Mouse (Mus musculus): Measurements from ENCODE around the gene Clmn.

Gene Clmn

DNA sequence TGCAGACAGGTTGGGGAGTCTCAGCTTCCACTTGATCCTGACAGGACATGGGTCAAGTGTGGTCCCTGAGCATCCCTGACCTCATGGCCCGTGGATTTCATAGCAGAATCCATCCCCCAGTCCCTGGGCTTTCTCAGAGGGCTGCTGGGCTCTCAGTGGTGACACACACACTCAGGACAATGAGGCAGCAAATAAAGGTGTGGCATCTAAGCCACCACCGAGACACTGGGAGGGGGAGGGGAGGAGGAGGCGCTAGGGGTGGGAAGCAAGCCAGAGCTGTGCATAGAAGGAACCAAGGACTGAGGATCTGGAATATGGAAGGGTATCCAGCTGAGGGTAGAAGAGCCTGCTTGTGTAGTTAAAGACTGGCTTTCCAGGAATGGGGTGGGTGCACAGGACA, 11.2 kb upstream of the Clmn start:
- no peak for DNase-seq

DNA sequence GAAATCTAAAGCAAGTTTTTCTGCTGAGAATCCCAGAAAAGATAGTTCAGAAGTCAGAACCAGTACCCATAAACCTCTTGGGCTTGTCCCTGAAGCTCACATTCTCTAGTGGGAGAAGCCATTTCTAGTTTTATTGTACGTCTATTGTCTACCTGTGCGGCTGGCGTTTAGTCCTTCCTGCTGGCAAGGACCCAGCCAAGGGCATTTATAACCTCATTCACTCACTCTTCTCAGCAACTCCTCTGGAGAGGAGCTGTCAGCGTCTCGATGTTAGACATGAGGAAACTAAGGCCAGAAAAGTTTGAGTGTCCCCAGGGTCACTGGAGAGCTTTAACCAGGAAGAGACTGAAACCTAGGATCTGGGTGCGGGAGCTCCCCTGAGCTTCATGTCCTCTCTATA, 7.1 kb upstream of the Clmn start:
- DNase-seq, result no peak

DNA sequence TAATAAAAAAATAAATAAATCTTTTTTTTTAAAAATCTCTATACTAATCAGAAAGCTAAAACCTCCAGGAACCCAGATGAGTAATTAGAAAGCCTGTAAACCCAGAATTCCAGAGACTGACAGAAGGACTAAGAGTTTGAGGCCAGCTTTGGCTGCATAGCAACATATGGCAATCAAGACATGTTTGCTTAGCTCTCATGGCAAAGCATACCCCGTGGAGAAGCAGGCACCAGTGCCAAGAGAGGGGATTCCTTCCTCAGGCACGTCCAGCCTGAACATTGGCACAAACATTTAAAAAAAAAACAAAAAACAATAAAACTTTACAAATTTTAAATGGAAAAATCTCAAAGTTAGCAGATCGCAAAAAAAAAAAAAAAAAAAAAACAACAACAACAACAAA, 4.9 kb upstream of the Clmn start:
- DNase-seq, result no peak

DNA sequence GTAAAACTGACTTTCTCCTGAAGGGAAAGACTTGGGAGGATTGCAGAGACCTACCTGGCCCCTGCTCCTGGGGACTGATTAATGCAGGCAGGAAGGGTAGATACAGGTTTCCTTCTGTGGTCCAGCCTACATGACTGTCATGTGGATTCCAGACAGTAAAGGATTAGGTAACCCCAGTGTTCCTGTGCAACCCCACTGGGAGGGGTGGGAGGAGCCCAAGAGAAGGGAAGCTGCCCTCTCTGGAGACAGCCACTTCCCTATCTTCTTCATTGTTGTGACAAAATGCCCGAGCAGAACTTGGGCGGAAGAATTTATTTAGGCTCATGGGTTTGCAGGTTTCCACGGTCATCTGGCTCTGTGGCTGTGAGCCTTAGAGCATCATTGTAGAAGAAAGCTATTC, 3.6 kb upstream of the Clmn start:
- no peak for DNase-seq

DNA sequence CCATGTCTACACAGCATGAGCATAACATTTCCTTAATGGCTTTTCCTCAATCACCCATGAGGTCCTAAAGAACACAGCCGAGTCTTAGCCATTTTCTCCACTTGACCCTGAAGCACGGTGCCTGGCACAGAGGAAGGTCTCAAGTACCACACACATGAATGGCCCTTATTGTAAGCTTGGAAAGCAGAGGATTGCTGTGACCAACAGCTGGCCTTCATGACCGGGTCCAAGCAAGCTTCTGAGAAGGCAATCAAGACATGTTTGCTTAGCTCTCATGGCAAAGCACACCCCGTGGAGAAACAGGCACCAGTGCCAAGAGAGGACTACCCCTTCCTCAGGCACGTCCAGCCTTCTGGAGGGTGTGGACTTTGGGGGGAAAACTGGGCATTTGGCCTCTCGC, 3.0 kb upstream of the Clmn start:
- no peak for DNase-seq

DNA sequence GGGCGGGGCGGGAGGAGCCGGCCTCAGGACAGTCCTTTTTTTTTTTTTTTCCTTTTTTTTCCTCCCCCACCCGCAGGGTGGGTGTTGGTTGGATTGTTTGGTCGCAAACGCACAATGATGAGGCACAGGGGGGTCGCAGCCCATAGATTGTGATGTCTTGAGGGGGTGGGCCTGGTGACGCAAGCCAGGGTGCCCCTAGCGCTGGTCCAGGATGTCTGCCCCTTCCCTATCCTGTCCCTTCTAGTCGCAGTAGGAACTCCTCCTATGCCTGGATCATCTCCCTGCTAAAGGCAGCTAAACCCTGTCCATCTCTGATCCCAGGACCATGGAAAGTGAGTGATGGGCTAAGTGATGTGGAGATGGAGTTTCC, 275 bp upstream of the Clmn start:
- peak; percentile 33 for DNase-seq

DNA sequence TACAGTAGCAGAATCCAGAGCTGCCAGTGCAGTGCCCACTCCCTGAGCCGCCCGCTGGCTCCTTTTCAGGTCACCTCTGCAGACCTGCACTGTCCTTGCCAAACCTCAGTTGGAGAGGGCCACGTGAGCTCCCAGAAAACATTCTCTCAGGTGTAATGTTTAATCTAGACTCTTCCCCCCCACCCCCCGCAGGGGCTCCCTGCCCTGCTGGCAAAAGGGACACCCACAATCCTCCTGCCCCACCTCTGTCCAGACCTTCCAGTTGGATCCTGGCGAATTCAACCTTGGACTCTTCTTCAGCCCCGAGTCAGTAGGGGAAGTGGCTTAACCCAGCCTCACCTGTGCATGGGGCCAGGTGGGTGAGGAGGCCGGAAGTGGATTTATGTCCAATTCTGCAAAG, 1.2 kb downstream of the Clmn start:
- DNase-seq, result no peak

DNA sequence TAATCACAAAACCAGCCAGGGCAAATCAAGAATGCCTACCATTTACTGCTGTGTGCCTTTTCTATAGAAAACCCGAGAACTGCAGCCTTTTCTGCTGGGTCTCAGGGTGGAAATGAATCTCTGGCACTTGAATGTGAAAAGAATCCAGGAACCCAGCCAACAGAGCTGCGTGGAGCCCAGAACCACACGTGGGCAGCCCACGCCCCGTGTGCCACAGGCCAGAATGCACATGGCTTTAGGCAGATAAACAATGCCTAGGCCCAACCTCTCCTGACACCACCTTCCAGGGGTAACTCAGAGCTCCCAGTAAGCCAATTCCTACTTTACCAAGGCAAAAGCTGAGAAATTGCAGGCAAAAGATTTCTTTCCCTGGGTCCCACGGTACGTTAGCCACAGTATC, 5.7 kb downstream of the Clmn start:
- DNase-seq, result no peak

DNA sequence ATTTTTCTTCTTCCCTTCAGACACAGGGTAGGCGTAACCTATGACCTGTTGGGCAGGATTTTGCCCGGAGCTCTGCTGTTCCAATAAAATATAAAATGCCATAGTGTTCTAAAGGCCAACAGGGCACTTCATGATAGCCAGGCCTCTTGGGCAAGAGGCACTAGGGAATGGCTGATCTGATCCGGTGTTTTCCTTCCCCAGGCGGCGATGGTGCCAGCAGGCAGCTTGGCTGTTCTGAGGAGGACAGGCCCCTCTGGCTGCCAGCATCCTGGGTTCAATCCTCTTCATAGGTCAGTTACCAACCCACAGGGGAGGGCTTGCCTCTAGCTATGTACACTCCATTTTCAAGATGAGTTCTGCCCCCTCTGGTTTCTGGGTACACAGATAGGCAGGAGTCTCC, 6.1 kb downstream of the Clmn start:
- DNase-seq, result no peak

DNA sequence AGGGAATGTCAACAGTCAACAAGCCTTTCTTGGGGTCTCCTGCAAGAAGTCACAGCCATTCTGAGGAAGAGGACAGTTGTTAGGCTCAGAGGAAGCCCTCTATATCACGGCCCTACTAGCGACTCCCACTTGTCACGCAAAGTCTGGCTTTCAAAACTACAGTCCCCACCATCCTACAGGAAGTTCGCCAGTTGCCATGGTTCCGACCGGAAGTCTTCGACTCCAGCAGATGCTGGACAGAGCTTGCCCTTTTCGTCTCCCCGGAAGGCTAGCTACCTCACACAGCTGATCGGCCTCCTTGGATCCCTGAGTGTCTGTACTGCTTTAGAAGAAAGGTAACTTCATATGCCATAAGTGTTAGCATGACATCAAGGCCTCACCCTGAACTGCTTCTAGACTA, 7.3 kb downstream of the Clmn start:
- no peak for DNase-seq

DNA sequence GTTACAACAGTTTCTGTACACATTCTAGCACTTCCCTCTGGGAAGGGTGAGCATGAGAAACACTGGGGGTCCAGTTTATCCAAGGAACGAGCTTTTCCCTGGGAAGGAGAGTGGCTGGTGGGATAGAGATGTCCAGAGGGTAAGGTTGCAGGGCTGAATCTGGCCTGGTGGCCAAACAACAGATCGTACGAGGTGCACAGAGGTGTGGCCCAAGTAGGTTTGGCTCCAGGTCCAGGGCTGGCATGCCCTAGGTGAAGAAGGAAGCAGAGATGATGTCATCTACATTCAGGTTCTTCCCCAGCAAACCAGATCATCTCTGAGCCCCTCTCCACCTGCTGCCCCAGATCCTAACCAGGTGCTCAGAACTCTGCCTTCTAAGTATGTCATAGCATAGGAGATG, 8.3 kb downstream of the Clmn start:
- DNase-seq, result no peak

DNA sequence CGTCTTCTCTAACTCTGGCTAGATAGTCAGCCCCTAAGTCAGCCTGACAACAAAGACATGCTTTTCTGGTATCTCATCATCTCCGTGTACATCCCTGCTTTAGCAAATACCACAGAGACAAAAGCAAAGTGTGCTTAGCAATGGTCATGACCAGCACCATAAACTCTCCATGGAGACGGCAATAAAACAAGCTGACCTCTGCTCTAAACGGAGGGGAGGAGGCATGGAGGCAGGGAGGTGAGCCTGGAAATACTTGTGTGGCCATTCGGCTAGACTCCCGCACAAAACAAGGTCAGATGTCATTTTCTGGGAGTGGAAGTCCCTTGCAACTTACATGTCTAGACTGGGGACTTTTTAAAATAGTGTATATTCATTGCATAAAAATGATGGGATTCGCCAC, 9.3 kb downstream of the Clmn start:
- no peak for DNase-seq

DNA sequence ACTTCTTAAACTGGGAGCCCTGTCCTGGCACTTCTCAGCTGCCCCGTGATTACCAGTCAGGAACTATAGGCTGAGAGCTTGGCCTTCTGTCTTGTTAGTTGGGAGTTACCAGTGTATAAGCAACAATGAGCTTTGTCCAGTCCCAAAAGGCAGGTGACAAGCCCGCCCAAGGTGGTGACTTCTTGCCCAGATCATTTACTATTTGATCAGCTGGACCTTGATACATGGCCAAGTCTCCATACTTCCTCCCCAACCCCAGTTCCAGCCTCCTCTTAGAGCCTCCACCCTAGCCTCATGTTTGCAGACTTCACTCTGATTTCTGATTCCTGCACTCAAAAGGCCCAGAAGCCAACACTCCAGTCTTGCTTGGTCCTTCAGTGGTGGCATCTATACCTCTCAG, 10.1 kb downstream of the Clmn start:
- no peak for DNase-seq

DNA sequence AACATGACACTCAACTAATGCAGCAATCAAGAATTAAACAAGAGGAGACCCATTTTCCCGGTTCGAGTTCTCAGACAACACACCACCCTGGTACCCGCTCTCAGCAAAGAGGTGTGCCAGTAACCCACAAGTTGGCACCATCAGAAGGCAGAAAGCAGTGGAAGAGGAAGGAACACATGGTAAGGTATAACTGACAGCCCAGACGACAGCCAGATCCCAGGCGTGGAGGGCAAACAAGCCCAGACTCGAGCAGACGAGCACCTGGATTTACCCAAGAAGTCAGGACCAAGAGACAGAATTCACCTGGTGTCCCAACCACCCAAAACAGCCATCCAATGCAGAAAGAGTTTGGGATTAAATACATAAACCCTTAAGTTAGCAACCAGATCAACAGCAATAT, 11.5 kb downstream of the Clmn start:
- no peak for DNase-seq

DNA sequence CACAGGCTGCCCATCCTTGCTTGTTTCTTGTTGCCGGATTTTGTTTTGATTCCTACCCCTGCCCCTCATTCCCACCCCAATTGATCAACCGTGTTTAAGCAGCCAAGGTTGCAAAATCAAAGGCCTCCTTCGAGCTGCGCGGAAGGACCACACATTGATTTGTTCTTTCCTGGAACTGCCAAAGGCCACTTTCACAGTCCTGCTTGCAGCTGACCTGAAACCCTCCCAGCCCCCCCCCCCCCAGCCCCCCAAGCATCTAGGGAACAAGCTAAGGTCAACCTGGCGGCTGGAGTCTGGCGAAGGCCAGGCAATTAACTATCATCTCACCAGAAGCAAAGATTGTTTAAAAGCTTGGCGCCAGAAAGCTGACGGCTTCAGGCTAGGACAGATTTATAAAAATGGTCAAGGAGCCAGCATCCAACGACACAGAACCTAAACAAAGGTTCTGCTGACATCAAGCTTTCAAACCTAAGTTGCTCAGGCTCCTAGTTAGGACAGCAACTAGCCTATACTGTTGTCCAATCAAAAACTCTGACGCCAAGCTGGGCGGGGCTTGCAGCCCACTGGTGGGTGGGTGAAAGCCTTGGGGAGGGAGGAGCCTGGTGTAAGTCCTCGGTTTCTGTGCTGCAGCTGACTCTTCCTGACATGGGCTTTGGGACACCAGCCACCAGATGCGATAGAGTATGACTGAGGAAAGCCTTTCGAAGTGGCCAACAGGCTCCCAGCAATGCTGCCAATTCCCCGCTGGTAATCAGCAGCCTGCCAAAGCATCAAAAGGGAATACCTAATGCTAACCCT, 13.0 kb downstream of the Clmn start:
- no peak for DNase-seq

DNA sequence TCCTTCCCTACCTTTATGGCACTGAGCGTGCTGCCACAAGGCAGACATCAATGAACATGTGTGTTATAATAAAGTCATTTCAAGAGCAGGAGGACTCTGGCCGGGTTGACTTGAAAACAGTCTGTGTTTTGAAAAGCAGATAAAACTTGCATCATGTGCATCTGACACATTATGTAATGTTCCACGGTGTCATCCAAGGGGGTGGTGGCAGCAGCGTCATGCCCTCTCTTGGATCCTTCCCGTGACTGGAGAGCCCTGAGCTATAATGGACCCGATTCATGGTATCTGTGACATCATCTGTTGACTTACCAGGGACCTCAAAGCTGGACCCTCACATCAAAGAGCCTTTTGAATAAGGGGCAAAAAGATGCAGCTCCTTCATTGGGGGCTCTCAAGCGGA, 14.8 kb downstream of the Clmn start:
- DNase-seq, result no peak

DNA sequence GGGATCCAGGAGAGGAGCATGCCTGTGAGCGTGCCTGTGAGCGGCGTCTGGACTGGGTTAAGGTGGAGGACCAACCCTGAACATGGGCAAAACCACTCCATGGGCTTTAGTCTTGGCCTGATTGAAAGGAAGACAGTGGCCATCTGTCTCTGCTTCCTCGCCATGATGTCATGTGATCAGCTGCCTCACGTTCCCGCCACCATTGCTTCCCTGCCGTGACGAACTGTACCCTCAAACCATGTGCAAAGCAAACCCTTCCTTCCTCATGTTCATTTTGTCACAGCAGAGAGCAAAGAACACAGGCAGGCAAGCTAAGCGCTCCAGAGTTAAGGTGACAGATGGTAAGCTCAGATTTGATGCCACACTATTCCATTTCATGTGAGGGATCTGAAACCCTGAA, 16.2 kb downstream of the Clmn start:
- DNase-seq, result no peak

DNA sequence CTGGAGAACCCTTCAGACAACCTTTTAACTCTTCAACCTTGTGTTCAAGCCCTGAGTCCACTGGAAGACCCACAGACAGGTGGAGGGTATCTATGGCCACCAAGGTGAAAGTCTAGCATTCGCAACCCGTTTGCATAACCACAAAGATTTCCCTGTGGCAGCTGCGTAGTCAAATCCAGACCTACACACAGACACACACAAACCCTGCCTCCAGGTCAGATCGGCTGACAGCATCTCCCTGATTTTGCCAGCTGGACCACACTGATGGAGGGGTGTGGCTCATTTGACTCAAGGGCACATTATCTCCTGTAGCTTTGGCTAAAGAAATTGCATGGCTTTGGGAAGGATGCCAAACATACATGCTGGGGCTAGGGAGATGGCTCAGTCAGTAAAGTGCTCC, 17.6 kb downstream of the Clmn start:
- DNase-seq, result no peak

DNA sequence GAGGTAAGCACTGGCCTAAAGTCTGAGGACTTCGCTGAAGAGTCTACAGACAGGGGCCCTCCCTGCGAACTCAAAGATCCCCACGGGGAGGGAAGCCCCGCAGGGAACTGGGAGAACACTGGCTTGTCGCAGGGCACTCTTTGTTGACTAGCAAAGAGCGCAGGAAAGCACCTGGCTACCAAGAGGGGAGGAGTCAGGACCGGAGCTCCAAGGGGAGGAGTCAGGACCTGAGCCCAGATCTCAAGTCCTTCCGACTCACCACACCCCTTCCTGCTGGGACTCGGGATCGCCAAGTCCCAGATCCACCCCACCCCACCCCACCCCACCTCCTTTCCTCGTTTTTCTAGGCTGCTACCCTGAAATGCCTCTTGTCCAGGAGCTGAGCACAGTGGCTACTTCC, 19.2 kb downstream of the Clmn start:
- DNase-seq, result no peak

DNA sequence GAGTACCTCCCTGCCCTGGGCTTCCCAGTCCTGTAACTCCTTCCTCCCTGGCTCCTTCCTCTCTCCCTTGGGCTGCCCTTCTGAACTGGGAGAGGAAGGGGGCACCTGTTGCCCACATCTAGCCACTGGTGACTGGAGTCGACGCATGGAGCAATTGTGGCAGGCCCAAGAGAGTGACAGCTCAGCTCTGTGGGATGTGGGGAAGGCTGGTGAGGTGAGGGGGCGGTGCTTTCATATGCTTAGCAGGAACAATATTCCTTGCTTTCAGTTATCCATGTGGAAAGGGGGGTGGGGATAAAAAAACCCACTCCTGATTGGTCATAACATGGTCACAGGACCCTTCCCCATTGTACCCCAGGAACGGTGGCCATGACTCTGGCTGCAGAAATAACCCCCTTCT, 19.9 kb downstream of the Clmn start:
- DNase-seq, result no peak

DNA sequence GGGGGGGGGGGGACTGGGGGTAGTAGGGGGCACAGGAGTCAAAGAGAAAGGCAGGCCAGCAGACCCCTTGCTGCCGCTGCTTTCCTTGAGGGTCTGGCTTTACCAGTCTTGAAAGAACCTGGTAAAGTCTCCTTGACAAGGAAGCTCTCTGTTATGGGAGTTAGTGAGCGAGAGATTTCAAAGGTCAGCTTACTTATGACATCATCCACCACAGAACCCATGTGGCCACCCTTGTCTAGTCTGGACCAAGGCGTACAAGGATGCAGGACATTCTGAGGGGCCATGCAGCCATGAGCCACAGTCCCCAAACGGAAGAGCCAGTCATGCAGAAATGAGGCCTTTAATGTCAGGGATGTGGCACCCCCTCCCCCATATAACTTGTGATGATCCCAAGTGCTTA, 20.6 kb downstream of the Clmn start:
- DNase-seq, result no peak

DNA sequence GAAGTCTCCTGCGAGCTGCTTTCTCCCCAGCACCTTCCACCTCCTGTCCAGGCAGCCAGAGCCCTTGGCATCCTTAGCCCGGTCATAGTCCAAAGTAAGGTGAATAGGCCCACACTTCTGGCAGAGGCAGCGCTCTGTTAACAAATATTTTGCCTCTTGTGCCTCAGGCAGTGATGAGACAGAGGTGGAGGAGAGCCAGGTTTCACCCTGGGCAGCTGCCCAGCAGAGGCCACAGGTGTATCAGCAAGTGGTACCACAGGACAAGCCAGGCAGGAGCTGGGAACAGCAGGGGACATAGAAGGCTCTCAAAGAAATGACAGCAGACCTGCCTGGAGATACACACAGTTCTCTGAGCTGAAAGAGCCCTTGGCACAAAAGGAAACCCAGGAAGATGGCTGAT, 23.6 kb downstream of the Clmn start:
- no peak for DNase-seq

DNA sequence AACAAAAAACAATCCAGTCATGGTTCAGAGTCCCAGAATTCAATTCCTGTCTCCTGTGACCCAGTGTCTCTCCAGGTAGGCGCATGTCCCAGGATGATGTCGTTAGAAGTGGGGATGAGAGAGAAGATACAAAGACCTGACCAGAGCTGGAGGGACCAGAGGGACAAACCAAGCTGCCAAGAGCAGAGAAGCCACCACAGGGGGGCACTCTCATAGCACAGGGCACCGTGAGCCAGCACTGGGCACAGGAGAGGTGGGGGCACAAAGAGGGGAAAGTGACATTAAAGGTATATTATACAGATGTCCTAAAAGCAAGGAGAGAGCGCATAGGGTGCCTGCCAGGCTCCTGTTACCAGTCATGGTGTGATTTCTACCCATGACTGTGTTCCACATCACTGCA, 25.9 kb downstream of the Clmn start:
- DNase-seq, result peak; percentile 54

DNA sequence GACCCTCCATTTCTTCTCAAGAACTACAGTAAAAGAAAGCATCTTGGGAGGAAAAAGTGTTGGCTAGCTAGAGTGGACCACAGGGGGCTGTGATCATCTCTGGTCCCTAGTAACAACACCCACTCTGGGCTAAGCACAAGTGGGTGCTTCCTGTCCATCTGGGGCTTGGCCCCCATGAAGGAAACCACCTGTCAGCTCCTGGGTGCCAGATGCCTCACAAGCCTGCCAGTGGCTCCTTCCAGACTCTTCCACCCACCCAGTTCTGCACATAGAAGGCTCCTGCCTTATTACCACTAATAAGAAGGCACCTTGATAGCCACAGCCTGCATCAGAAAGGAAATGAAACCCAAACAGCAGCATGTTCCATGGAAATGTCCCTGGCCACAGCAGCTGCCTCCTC, 26.4 kb downstream of the Clmn start:
- no peak for DNase-seq

DNA sequence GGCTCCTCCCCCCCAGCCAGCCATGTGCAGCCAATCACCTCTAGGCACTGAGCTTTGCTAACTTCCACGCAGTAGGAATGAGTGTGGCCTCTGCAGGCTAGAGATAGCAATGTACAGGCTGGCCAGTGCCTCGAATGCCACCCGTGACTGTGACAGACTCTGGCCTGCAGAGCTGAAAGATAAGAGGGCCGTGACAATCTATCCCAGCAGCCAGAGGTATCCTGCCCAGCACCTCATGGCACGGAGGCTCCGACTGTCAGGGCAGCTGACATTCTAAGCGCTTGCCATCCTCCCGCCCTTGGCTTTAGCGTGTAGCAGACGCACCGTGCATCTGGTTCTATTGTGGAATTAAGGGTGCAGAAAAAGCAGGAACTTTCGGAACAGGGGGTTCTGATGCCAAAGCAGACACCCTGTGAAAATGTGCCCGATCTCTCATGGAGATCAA, 26.9 kb downstream of the Clmn start:
- DNase-seq, result no peak

All from right cerebral cortex, postnatal 4 days (tissue).